Mouse (Mus musculus): ENCODE results near the gene Aprt.

DNA sequence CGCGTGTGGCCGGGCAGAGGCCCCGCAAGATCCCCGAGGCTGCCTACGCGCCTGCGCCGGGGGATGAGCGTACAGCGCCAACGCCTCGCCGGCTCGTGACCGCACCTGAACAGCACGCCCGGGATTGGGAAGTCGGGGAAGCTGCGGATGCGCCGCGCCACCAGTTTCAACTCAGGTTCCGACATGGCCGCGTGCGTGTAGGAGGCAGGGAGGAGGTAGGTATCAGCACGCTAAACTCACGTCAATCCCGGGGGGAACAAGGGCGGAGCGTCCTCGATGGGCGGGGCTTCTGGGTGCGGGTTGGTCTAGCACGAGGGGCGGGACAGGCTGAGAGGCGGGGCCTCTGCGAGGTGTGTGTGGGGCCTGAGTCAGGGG is at the start of gene Aprt:
- TF ChIP-seq CTCF (IDR thresholded peaks at IDR 0.05 in 2 of 3, conservative IDR thresholded peaks at IDR 0.05 in 1 of 3; ENCODE audit: control insufficient read depth in 1 of 3, insufficient read depth in 1 of 3, low read depth in 2 of 3, low read length in 3 of 3, poor library complexity in 1 of 3, severe bottlenecking in 1 of 3) (no peak), MEF2A (IDR thresholded peaks at IDR 0.05; ENCODE audit: extremely low read depth, insufficient replicate concordance, low read depth, low read length, poor library complexity, severe bottlenecking) (no peak), E2F4 (IDR thresholded peaks at IDR 0.05; ENCODE audit: borderline replicate concordance, low read depth, low read length) (no peak), POLR2AphosphoS2 (IDR thresholded peaks at IDR 0.05; ENCODE audit: low read length) (no peak; the same call in 1 of the 2 replicates), MXI1 (IDR thresholded peaks at IDR 0.05; ENCODE audit: low read depth, low read length) (peak; percentile 73; the same call in 1 of the 2 replicates), MAFK (IDR thresholded peaks at IDR 0.05; ENCODE audit: borderline replicate concordance, low read depth, low read length) (no peak), RCOR1 (IDR thresholded peaks at IDR 0.05; ENCODE audit: low read depth, low read length) (no peak), POLR2A (IDR thresholded peaks at IDR 0.05; ENCODE audit: control insufficient read depth in 1 of 2, insufficient read depth in 1 of 2, low read depth in 1 of 2, low read length in 2 of 2, poor library complexity in 1 of 2) (peak; percentile 42 to 82; a peak in 3 of 4 replicates), KAT2A (conservative IDR thresholded peaks at IDR 0.05; ENCODE audit: low read depth, low read length) (no peak)

Measured in MEL (cell line).